Mouse (Mus musculus): ENCODE data around the gene Atp2c1. TPM values are rescaled to one million over a fixed set of nuclear protein-coding genes. Genes with fewer than 3 reads are reported as not detected.

The Atp2c1 gene
- polyA plus RNA-seq, 1 experiment from 2014 or later: 65.9 TPM

DNA sequence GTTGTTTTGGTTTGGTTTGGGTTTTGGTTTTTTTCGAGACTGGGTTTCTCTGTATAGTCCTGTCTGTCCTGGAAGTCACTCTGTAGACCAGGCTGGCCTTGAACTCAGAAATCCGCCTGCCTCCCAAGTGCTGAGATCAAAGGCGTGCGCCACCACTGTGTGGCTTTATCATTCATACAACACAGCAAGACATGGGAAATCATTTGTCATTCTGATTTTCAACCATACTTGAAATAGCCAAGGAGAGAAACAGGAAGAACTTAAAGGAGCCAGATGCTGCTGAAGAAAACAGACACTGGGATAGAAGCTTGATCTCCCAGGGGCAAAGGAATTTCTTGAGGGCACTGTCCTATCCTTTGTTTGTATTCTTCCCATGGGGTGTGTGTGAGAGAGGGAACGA is 136.5 kb downstream of the Atp2c1 start:
- H3K27ac ChIP-seq: no peak overlapping the region
- 72% methylated on average over 4 of the region's 5 CpGs for WGBS
- no peak overlapping the region for H3K4me2 ChIP-seq (replicated peaks)
- H3K9ac ChIP-seq: no peak overlapping the region
- ATAC-seq (ENCODE audit: insufficient number of reproducible peaks, insufficient read depth, low FRiP score, low TSS enrichment): no peak
- no peaks in the 10 kb centered on the region for H3K9me3 ChIP-seq
- H3K4me3 ChIP-seq: no peak overlapping the region
- no peaks in the 10 kb centered on the region for H3K36me3 ChIP-seq
- no peaks in the 10 kb centered on the region for H3K4me1 ChIP-seq
- no peaks in the 10 kb centered on the region for H3K27me3 ChIP-seq

DNA sequence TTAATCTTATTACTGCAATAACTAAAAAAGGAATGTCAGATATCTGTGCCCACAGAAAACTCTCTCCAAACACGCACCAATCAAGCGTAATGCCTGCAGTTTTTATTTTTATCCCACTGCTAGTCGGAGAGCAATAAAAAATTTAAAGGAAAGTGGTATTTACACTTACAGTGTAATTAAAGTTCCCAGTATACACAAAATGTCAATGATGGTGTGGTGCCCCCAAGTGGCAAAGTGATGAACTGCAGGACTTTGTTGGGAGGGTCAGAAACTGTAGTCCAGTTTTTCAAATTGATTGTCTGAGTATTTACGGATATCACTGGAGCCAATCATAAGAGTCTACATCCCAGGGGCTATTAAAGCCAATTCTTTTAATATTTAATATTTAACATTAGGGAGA is 137.8 kb downstream of the Atp2c1 start:
- H3K4me2 ChIP-seq (replicated peaks): no peak overlapping the region
- no peak overlapping the region for H3K9ac ChIP-seq
- H3K36me3 ChIP-seq: no peaks in the 10 kb centered on the region
- no peaks in the 10 kb centered on the region for H3K9me3 ChIP-seq
- no peak overlapping the region for H3K4me3 ChIP-seq
- H3K27ac ChIP-seq: no peak overlapping the region
- H3K4me1 ChIP-seq: no peaks in the 10 kb centered on the region
- H3K27me3 ChIP-seq: no peaks in the 10 kb centered on the region
- 12% methylated on average over 4 of the region's 4 CpGs for WGBS
- no peak for ATAC-seq (ENCODE audit: insufficient number of reproducible peaks, insufficient read depth, low FRiP score, low TSS enrichment)

DNA sequence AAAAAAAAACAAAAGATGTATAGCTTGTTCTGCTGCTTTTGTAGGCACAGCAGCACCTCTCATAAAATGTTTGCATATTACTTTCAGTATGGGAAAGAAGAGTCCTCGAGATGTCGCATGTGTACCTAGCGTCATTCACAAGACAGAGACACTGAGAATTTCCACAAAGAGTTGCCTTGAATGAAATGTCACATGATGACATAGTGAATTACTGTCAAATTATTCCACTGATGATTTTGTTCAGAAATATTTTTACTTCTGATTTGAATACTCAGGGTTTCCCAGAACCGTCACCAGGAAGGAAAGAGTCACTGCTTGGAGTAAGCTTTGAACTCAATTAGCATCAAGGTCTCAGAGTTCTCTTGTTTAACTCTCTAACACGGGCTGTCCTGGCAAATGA is 139.7 kb downstream of the Atp2c1 start:
- ATAC-seq (ENCODE audit: insufficient number of reproducible peaks, insufficient read depth, low FRiP score, low TSS enrichment): no peak
- WGBS: 83% methylated on average over 5 of the region's 5 CpGs
- Histone ChIP-seq H3K4me1 (no peaks in the 10 kb centered on the region), H3K27me3 (no peaks in the 10 kb centered on the region), H3K9ac (no peak overlapping the region), H3K36me3 (no peaks in the 10 kb centered on the region), H3K27ac (no peak overlapping the region), H3K4me2 (replicated peaks) (no peak overlapping the region), H3K4me3 (no peak overlapping the region), H3K9me3 (no peaks in the 10 kb centered on the region)

DNA sequence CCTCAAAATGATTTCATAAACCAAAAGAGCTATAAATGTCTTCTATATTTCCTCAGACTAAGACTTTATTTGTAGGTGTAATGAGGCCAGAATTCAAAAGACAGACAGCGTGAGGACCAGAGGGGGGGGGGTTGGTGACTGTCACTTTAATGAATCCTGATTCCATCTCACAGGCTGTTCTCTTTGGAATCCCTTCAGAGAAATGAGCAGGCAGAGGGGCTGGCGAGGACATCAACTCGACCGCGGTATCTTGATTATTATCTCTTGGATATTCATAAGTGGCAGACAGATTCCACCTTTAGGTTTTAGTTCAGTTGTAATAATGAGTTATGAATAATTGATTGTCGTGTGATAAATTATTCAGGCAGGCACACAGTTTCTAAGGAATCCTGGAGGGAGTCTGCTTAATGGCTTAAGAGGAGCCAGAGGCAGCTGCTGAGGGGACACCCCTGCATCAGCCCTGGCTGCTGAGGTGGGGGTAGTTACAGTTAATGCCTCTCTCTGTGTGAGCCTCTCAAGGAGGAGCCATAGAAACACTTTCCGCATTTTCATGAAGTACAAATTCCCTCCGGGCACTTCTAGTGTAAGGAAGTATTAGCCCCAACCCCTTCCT is 147.5 kb downstream of the Atp2c1 start:
- H3K4me3 ChIP-seq: no peak overlapping the region
- WGBS: 82% methylated on average over 8 of the region's 8 CpGs

DNA sequence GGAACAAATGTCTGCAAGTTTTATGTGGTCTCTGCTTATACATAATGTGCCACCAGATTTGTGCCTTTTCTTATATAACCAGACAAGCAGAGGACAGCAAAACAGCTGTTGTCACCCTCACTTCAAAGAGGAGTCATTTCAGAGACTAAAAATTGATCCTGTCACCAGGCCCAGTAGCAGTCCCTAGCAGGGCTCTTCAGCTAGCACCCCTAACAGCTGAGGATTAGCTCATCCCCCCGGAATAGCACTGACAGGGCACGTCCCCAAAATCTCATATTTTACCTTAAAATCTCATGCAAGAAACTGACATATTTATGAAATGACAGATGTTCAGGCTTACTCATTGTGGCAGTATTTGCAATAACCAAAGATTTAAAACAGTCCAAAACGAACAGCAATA is 149.5 kb downstream of the Atp2c1 start:
- Histone ChIP-seq H3K9me3 (no peaks in the 10 kb centered on the region), H3K4me3 (no peak overlapping the region), H3K4me1 (no peaks in the 10 kb centered on the region), H3K4me2 (replicated peaks) (no peak overlapping the region), H3K27ac (no peak overlapping the region), H3K36me3 (no peaks in the 10 kb centered on the region), H3K27me3 (no peaks in the 10 kb centered on the region), H3K9ac (no peak overlapping the region)
- ATAC-seq (ENCODE audit: insufficient number of reproducible peaks, insufficient read depth, low FRiP score, low TSS enrichment): no peak
- 72% methylated on average over 3 of the region's 3 CpGs for WGBS

More for the DNA sequence above, 147.5 kb downstream of the Atp2c1 start:
- ATAC-seq (ENCODE audit: insufficient number of reproducible peaks, insufficient read depth, low FRiP score, low TSS enrichment): no peak
- Histone ChIP-seq H3K36me3 (no peaks in the 10 kb centered on the region), H3K4me1 (no peaks in the 10 kb centered on the region), H3K9ac (no peak overlapping the region), H3K27me3 (no peaks in the 10 kb centered on the region), H3K27ac (no peak overlapping the region), H3K9me3 (no peaks in the 10 kb centered on the region), H3K4me2 (replicated peaks) (no peak overlapping the region)

DNA sequence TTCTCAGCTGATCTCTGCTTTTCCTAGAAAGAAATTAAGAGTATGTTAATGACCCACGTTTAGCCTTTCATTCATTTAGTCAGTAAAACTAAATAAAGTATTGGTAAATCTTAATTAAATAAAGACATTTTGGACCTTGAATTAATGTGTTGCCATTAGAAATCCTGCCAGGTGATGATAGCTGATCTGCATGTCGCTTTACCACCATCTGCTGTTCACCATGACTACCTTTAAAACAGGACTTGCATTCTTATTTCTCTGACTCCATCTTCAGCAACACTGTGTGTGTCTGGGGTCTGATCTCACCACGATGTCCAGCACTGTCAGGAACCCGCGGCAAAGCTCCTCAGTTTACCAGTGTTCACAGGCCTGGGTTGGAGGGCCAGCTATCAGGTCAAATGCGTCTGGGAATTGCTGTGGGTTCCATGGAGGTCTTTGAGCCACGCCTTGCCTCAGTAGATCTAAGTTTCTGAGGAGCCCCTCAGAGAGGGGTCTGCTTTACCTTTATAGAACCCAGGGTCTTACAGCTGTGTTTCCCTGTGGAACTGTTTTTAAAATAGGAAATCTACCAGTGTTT is 150.1 kb downstream of the Atp2c1 start:
- Histone ChIP-seq H3K4me2 (replicated peaks) (no peak overlapping the region), H3K27ac (no peak overlapping the region), H3K9ac (no peak overlapping the region), H3K27me3 (no peaks in the 10 kb centered on the region), H3K4me1 (no peaks in the 10 kb centered on the region), H3K36me3 (no peaks in the 10 kb centered on the region), H3K9me3 (no peaks in the 10 kb centered on the region), H3K4me3 (no peak overlapping the region)
- ATAC-seq (ENCODE audit: insufficient number of reproducible peaks, insufficient read depth, low FRiP score, low TSS enrichment): no peak
- 76% methylated on average over 7 of the region's 7 CpGs for WGBS

DNA sequence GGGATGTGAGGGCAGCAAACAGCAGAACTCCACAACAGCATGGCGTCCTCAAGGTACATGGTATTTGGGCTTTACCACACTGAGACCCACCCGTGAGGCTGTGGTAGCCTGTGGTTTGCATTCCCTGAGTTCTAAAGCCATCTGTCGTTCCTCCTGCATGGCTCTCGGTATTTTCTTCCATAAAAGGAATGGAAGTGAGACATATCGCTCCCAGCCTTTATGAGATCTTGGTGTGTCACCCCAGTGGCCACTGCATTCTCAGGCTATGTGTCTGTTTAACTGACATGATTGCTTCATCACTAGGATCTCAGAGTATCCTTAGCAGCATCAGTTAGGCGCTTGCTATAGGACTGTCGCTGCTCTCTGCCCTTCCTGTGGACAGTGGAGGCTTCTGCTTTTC is 150.7 kb downstream of the Atp2c1 start:
- H3K9ac ChIP-seq: no peak overlapping the region
- H3K4me3 ChIP-seq: no peak overlapping the region
- ATAC-seq (ENCODE audit: insufficient number of reproducible peaks, insufficient read depth, low FRiP score, low TSS enrichment): no peak
- no peaks in the 10 kb centered on the region for H3K9me3 ChIP-seq
- H3K4me1 ChIP-seq: no peaks in the 10 kb centered on the region
- no peak overlapping the region for H3K27ac ChIP-seq
- H3K4me2 ChIP-seq (replicated peaks): no peak overlapping the region
- no peaks in the 10 kb centered on the region for H3K27me3 ChIP-seq
- WGBS: 80% methylated on average over 7 of the region's 7 CpGs
- H3K36me3 ChIP-seq: no peaks in the 10 kb centered on the region

DNA sequence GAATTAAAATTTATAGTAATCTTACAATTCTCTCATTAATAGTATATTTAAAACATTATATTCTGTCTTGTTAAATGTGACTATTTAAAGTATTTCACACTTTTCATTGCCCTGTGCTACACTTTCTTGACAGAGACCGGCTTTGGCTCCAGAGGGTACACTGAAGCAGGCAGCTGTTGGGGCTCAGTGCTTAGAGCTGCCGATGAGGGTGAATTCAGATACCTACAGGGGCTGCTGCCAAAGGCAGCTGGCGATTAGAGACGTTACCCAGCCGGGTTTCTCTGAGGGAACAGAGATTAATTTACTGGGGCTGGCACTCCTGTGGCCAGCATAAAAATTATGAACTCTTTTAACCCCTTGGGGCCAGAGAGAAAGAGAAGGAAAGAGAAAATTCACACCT is 152.8 kb downstream of the Atp2c1 start:
- Histone ChIP-seq H3K27ac (no peak overlapping the region), H3K9ac (no peak overlapping the region), H3K9me3 (no peaks in the 10 kb centered on the region), H3K4me2 (replicated peaks) (no peak overlapping the region), H3K4me1 (no peaks in the 10 kb centered on the region), H3K36me3 (no peaks in the 10 kb centered on the region), H3K27me3 (no peaks in the 10 kb centered on the region), H3K4me3 (no peak overlapping the region)
- no peak for ATAC-seq (ENCODE audit: insufficient number of reproducible peaks, insufficient read depth, low FRiP score, low TSS enrichment)
- 60% methylated on average over 5 of the region's 5 CpGs for WGBS

DNA sequence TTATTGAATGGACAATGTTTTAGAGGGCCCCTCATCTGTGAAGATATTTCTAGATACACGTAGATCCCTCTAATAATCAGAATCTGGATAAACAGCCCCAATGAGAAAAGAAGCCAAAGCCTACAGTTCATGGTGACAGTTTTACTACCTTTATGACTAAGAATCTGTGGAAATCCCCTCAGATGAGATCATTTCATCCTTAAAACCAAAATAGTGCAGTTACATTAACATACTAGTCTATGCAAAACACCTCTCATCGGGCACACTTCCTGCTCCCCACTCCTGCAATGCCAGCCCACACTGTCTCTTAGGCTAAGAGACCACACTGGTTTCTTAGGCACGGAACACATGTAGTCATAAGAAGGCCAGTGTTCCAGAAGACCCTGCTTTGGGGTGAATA is 158.5 kb downstream of the Atp2c1 start:
- no peaks in the 10 kb centered on the region for H3K27me3 ChIP-seq
- no peaks in the 10 kb centered on the region for H3K36me3 ChIP-seq
- H3K4me1 ChIP-seq: no peaks in the 10 kb centered on the region
- H3K4me2 ChIP-seq (replicated peaks): no peak overlapping the region
- H3K9ac ChIP-seq: no peak overlapping the region
- 85% methylated on average over 3 of the region's 3 CpGs for WGBS
- no peak overlapping the region for H3K27ac ChIP-seq
- H3K4me3 ChIP-seq: no peak overlapping the region
- no peaks in the 10 kb centered on the region for H3K9me3 ChIP-seq
- no peak for ATAC-seq (ENCODE audit: insufficient number of reproducible peaks, insufficient read depth, low FRiP score, low TSS enrichment)

DNA sequence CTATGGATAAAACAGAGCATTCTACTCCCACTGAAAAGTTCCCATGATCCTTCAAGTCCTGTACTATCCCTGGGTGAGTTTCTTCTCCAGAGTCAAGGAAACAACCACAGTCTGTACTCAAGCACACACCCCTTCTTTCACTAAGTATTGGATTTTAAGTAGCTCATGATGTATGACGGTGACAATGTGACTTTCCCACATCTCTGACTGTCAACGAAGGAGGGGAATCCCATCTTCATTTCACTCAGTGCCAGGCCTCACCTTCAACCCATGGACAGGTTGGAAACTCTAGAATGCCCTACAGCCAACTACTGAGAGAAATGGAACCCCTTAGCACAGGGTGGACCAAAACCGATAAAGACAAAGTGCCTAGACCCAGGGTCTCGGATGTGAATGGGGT is 160.9 kb downstream of the Atp2c1 start:
- ATAC-seq (ENCODE audit: insufficient number of reproducible peaks, insufficient read depth, low FRiP score, low TSS enrichment): no peak
- no peak overlapping the region for H3K9ac ChIP-seq
- H3K4me1 ChIP-seq: no peaks in the 10 kb centered on the region
- no peak overlapping the region for H3K4me2 ChIP-seq (replicated peaks)
- H3K36me3 ChIP-seq: no peaks in the 10 kb centered on the region
- H3K4me3 ChIP-seq: no peak overlapping the region
- H3K27me3 ChIP-seq: no peaks in the 10 kb centered on the region
- no peaks in the 10 kb centered on the region for H3K9me3 ChIP-seq
- no peak overlapping the region for H3K27ac ChIP-seq
- WGBS: 86% methylated on average over 4 of the region's 4 CpGs

DNA sequence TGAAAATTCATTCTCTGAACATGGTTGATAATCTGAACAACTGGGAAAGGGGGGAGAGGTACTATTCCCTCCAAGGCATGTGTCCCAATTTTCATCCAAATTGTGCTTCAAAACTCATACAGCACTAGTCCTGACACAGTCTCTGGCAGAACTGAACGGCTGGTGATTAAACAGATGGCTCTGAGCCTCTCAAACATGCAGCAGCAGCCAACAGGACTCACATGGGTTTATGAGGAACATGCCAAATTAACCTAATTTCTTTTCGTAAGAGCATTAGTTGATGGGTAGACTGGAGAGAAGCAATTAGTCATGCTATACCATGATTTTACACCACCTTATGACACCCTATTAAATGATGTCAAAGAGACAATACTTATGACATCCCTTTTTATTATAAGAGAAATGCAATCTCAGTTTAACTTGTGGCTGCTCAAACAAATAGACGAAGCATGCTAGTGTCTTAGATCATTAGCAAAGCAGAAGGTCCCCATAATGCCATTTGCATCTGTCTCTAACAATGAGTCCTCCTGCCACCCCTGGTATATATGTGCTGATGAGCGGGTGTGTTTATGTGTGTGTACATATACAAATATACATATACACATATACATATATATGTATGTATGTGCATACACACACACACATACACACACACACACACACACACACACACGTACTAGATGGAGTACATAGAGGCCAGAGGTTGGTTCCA is 163.4 kb downstream of the Atp2c1 start:
- H3K4me1 ChIP-seq: no peaks in the 10 kb centered on the region
- no peak overlapping the region for H3K4me2 ChIP-seq (replicated peaks)
- H3K27ac ChIP-seq: no peak overlapping the region
- no peak for ATAC-seq (ENCODE audit: insufficient number of reproducible peaks, insufficient read depth, low FRiP score, low TSS enrichment)
- H3K27me3 ChIP-seq: no peaks in the 10 kb centered on the region
- no peaks in the 10 kb centered on the region for H3K9me3 ChIP-seq
- WGBS: 81% methylated on average over 5 of the region's 5 CpGs
- no peak overlapping the region for H3K9ac ChIP-seq
- H3K4me3 ChIP-seq: no peak overlapping the region
- no peaks in the 10 kb centered on the region for H3K36me3 ChIP-seq

DNA sequence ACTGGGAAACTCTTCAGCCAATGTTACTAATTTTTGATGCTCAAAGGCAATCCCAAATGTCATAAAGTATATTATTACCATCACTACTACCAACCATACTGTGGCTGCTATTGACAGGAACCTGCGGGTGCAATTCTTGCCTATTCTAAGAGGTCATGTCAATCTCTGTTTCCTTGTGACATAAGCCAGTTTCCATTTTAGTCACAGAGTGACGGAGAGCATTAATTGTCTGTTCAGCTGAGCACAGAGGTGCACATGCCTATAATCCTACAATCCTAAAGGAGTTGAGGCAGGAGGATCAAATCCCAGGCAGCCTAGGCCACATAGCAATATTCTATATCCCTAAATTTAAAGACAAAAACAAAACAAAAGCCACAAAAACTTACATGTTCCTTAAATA is 164.9 kb downstream of the Atp2c1 start:
- no peak overlapping the region for H3K4me2 ChIP-seq (replicated peaks)
- no peaks in the 10 kb centered on the region for H3K9me3 ChIP-seq
- H3K27ac ChIP-seq: no peak overlapping the region
- H3K36me3 ChIP-seq: no peaks in the 10 kb centered on the region
- H3K9ac ChIP-seq: no peak overlapping the region
- 79% methylated on average over 2 of the region's 2 CpGs for WGBS
- H3K4me1 ChIP-seq: no peaks in the 10 kb centered on the region
- ATAC-seq (ENCODE audit: insufficient number of reproducible peaks, insufficient read depth, low FRiP score, low TSS enrichment): no peak
- no peaks in the 10 kb centered on the region for H3K27me3 ChIP-seq
- no peak overlapping the region for H3K4me3 ChIP-seq
